Mouse (Mus musculus): ENCODE measurements around the gene Odf3b. TPM values are rescaled to one million over a fixed set of nuclear protein-coding genes. Genes with fewer than 3 reads are reported as not detected.

Gene Odf3b
- polyA plus RNA-seq, 1 experiment = 142 TPM

GRCm38 (mm10) chr15:89410118-89410517 lies 31.0 kb upstream of the Odf3b start, which contains the start of gene Syce3:
TSS of gene Syce3 (minus strand) at chr15:89410503.
- no peak for TF ChIP-seq POLR2A (IDR thresholded peaks at IDR 0.05; ENCODE audit: low read depth, low read length)
- no peak for TF ChIP-seq CTCF (IDR thresholded peaks at IDR 0.05; ENCODE audit: extremely low read depth, insufficient read length, insufficient replicate concordance, low read depth, low read length)
- Histone ChIP-seq H3K27ac (ENCODE audit: insufficient read depth, low read depth, low read length) (no peak within 1 kb of the TSS), H3K4me3 (ENCODE audit: low read depth, low read length) (no peak within 1 kb of the TSS), H3K36me3 (ENCODE audit: control insufficient read depth, insufficient read depth, low read length) (no peaks in the 10 kb centered on the region), H3K27me3 (ENCODE audit: control insufficient read depth, insufficient read depth, low read length) (no peaks in the 10 kb centered on the region), H3K4me1 (ENCODE audit: control insufficient read depth, insufficient read depth, insufficient read length, low read length) (no peaks in the 10 kb centered on the region)
- WGBS = 84% methylated on average over 24 of the region's 24 CpGs

- no peak overlapping the region for H3K27ac ChIP-seq (ENCODE audit: insufficient read depth, low read depth, low read length)
- no peak for TF ChIP-seq POLR2A (IDR thresholded peaks at IDR 0.05; ENCODE audit: low read depth, low read length)
- TF ChIP-seq CTCF (IDR thresholded peaks at IDR 0.05; ENCODE audit: extremely low read depth, insufficient read length, insufficient replicate concordance, low read depth, low read length) = no peak
- no peaks in the 10 kb centered on the region for H3K36me3 ChIP-seq (ENCODE audit: control insufficient read depth, insufficient read depth, low read length)
- no peaks in the 10 kb centered on the region for H3K27me3 ChIP-seq (ENCODE audit: control insufficient read depth, insufficient read depth, low read length)
- no peaks in the 10 kb centered on the region for H3K4me1 ChIP-seq (ENCODE audit: control insufficient read depth, insufficient read depth, insufficient read length, low read length)
- H3K4me3 ChIP-seq (ENCODE audit: low read depth, low read length) = no peak overlapping the region
These were observed 27.6 kb upstream of the Odf3b start for GRCm38 (mm10) chr15:89406691-89407090.

GRCm38 (mm10) chr15:89404831-89405623 lies 25.9 kb upstream of the Odf3b start:
- Histone ChIP-seq H3K4me3 (ENCODE audit: low read depth, low read length) (no peak overlapping the region), H3K4me1 (ENCODE audit: control insufficient read depth, insufficient read depth, insufficient read length, low read length) (peaks cover 4% of the 10 kb centered on the region; the same call in 1 of the 2 replicates), H3K27ac (ENCODE audit: insufficient read depth, low read depth, low read length) (no peak overlapping the region), H3K36me3 (ENCODE audit: control insufficient read depth, insufficient read depth, low read length) (no peaks in the 10 kb centered on the region), H3K27me3 (ENCODE audit: control insufficient read depth, insufficient read depth, low read length) (no peaks in the 10 kb centered on the region)
- 74% methylated on average over 10 of the region's 10 CpGs for WGBS
- no peak for TF ChIP-seq POLR2A (IDR thresholded peaks at IDR 0.05; ENCODE audit: low read depth, low read length)
- no peak for TF ChIP-seq CTCF (IDR thresholded peaks at IDR 0.05; ENCODE audit: extremely low read depth, insufficient read length, insufficient replicate concordance, low read depth, low read length)

- Histone ChIP-seq H3K4me3 (ENCODE audit: low read depth, low read length) (no peak overlapping the region), H3K36me3 (ENCODE audit: control insufficient read depth, insufficient read depth, low read length) (no peaks in the 10 kb centered on the region), H3K27ac (ENCODE audit: insufficient read depth, low read depth, low read length) (no peak overlapping the region), H3K4me1 (ENCODE audit: control insufficient read depth, insufficient read depth, insufficient read length, low read length) (peaks cover 11% of the 10 kb centered on the region), H3K27me3 (ENCODE audit: control insufficient read depth, insufficient read depth, low read length) (no peaks in the 10 kb centered on the region)
- TF ChIP-seq CTCF (IDR thresholded peaks at IDR 0.05; ENCODE audit: extremely low read depth, insufficient read length, insufficient replicate concordance, low read depth, low read length) (no peak), POLR2A (IDR thresholded peaks at IDR 0.05; ENCODE audit: low read depth, low read length) (no peak)
- 93% methylated on average over 1 of the region's 1 CpGs for WGBS
These were observed 23.4 kb upstream of the Odf3b start for GRCm38 (mm10) chr15:89402471-89402870.

GRCm38 (mm10) chr15:89399716-89400115 lies 20.6 kb upstream of the Odf3b start:
- Histone ChIP-seq H3K27me3 (ENCODE audit: control insufficient read depth, insufficient read depth, low read length) (no peaks in the 10 kb centered on the region), H3K27ac (ENCODE audit: insufficient read depth, low read depth, low read length) (peak overlapping the region; percentile 100), H3K4me1 (ENCODE audit: control insufficient read depth, insufficient read depth, insufficient read length, low read length) (peaks cover 20% of the 10 kb centered on the region), H3K4me3 (ENCODE audit: low read depth, low read length) (no peak overlapping the region), H3K36me3 (ENCODE audit: control insufficient read depth, insufficient read depth, low read length) (no peaks in the 10 kb centered on the region)
- no peak for TF ChIP-seq CTCF (IDR thresholded peaks at IDR 0.05; ENCODE audit: extremely low read depth, insufficient read length, insufficient replicate concordance, low read depth, low read length)
- no peak for TF ChIP-seq POLR2A (IDR thresholded peaks at IDR 0.05; ENCODE audit: low read depth, low read length)
- 20% methylated on average over 1 of the region's 1 CpGs for WGBS

GRCm38 (mm10) chr15:89398146-89398545 lies 19.1 kb upstream of the Odf3b start:
- 67% methylated on average over 2 of the region's 2 CpGs for WGBS
- no peaks in the 10 kb centered on the region for H3K36me3 ChIP-seq (ENCODE audit: control insufficient read depth, insufficient read depth, low read length)
- H3K27me3 ChIP-seq (ENCODE audit: control insufficient read depth, insufficient read depth, low read length) = no peaks in the 10 kb centered on the region
- peak overlapping the region; percentile 100 for H3K27ac ChIP-seq (ENCODE audit: insufficient read depth, low read depth, low read length)
- H3K4me3 ChIP-seq (ENCODE audit: low read depth, low read length) = no peak overlapping the region
- peaks cover 20% of the 10 kb centered on the region for H3K4me1 ChIP-seq (ENCODE audit: control insufficient read depth, insufficient read depth, insufficient read length, low read length)
- no peak for TF ChIP-seq POLR2A (IDR thresholded peaks at IDR 0.05; ENCODE audit: low read depth, low read length)
- TF ChIP-seq CTCF (IDR thresholded peaks at IDR 0.05; ENCODE audit: extremely low read depth, insufficient read length, insufficient replicate concordance, low read depth, low read length) = no peak

GRCm38 (mm10) chr15:89396883-89397282 lies 17.8 kb upstream of the Odf3b start:
- no peak overlapping the region for H3K4me3 ChIP-seq (ENCODE audit: low read depth, low read length)
- peak overlapping the region; percentile 99 for H3K27ac ChIP-seq (ENCODE audit: insufficient read depth, low read depth, low read length)
- H3K36me3 ChIP-seq (ENCODE audit: control insufficient read depth, insufficient read depth, low read length) = no peaks in the 10 kb centered on the region
- TF ChIP-seq CTCF (IDR thresholded peaks at IDR 0.05; ENCODE audit: extremely low read depth, insufficient read length, insufficient replicate concordance, low read depth, low read length) = no peak
- H3K27me3 ChIP-seq (ENCODE audit: control insufficient read depth, insufficient read depth, low read length) = no peaks in the 10 kb centered on the region
- peaks cover 20% of the 10 kb centered on the region for H3K4me1 ChIP-seq (ENCODE audit: control insufficient read depth, insufficient read depth, insufficient read length, low read length)
- WGBS = 33% methylated on average over 4 of the region's 4 CpGs

All from small intestine, adult 2 months (tissue).